Mouse (Mus musculus) neural tube, postnatal 0 days (tissue): ENCODE measurements around the gene H2-T3. TPM values are rescaled to one million over a fixed set of nuclear protein-coding genes. Genes with fewer than 3 reads are reported as not detected.

ENCODE experiments used
- polyA plus RNA-seq: library from polyadenylated mRNA; unstranded; fragments of >200 nt; fragmentation: Nextera tagmentation; extraction: Ambion mirVana; gene quantifications from 2 replicates; pipeline ENCODE4 v1.2.1, GENCODE M21; 2015

H2-T3 gene
- polyA plus RNA-seq, result not detected in 2 replicates

DNA sequence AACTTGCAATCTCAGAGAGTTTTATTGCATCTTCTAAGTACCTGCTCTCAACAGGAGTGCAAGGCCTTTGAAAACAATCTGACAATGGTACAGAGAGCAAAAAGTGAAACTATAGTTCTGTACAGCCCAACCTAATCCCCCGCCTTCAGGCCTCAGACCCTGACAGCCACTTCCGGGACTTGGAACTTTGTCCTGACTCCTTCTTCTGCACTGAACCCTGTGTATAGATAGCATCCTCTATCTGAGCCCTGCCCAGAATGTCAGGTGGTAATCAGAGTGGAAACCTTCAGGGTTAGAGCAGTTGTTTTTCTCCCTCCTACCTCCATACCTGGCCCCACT is at the start of gene H2-T3:
TSS of gene H2-T3 (minus strand) at position 119 of the 339 bp plus-strand sequence.

GRCm38 (mm10) chr17:36168039-36168652 is 21.9 kb downstream of the H2-T3 start, which contains the start of gene Gm8909:
TSS of gene Gm8909 (minus strand) at chr17:36168537.

Other genes starting within 250 kb of the H2-T3 start
- 79.4 and 88.1 TPM in 2 replicates for gene Abcf1, start 220.5 kb downstream of the H2-T3 start, polyA plus RNA-seq
- 86.7 and 86.9 TPM in 2 replicates for gene Gnl1, start 210.4 kb downstream of the H2-T3 start, polyA plus RNA-seq
- 67.0 and 74.1 TPM in 2 replicates for gene Prr3, start 210.1 kb downstream of the H2-T3 start, polyA plus RNA-seq
- gene H2-T24, start 169.7 kb downstream of the H2-T3 start, polyA plus RNA-seq, result 9.3 and 11.4 TPM in 2 replicates
- gene H2-T23, start 157.4 kb downstream of the H2-T3 start, polyA plus RNA-seq, result 10.9 and 11.1 TPM in 2 replicates
- gene H2-T22, start 147.5 kb downstream of the H2-T3 start, polyA plus RNA-seq, result 10.3 and 10.9 TPM in 2 replicates
- gene Gm6034, start 147.3 kb downstream of the H2-T3 start, polyA plus RNA-seq, result not detected in 2 replicates
- gene Gm11127, start 131.9 kb downstream of the H2-T3 start, polyA plus RNA-seq, result not detected in 2 replicates
- gene Gm19684, start 68.6 kb downstream of the H2-T3 start, polyA plus RNA-seq, result not detected in 2 replicates
- gene Gm7030, start 60.9 kb downstream of the H2-T3 start, polyA plus RNA-seq, result not detected in 2 replicates
- not detected in 2 replicates for gene Gm8909, start 21.8 kb downstream of the H2-T3 start, polyA plus RNA-seq
- gene Rpp21, start 67.8 kb upstream of the H2-T3 start, polyA plus RNA-seq, result 171 and 174 TPM in 2 replicates
- gene Trim39, start 82.0 kb upstream of the H2-T3 start, polyA plus RNA-seq, result 14.9 and 15.9 TPM in 2 replicates
- 0.20 TPM in 1 of 2 replicates, not detected in the other for gene H2-M10.2, start 96.2 kb upstream of the H2-T3 start, polyA plus RNA-seq
- not detected in 2 replicates for gene H2-M10.1, start 135.9 kb upstream of the H2-T3 start, polyA plus RNA-seq
- not detected in 2 replicates for gene H2-M10.3, start 178.1 kb upstream of the H2-T3 start, polyA plus RNA-seq